Mouse (Mus musculus): ENCODE results near the gene Zmynd12.

GRCm38 (mm10) chr4:119498319-119498848 is 75.8 kb downstream of the Zmynd12 start:
- TF ChIP-seq CTCF (IDR thresholded peaks at IDR 0.05; ENCODE audit: borderline replicate concordance, control insufficient read depth, extremely low read depth, insufficient read depth, low read length, poor library complexity) = no peak
- no peak for TF ChIP-seq POLR2A (IDR thresholded peaks at IDR 0.05; ENCODE audit: control insufficient read depth, extremely low read depth, insufficient read depth, low read length, poor library complexity)

All from thymus, adult 2 months (tissue).